Mouse (Mus musculus) MEL (cell line): Measurements from ENCODE around the gene Clic4. TPM values are rescaled to one million over a fixed set of nuclear protein-coding genes. Genes with fewer than 3 reads are reported as not detected.

Source experiments
- DNase-seq: peaks from one replicate; pipeline ENCODE4 v3.0.0; 2011; ENCODE audit warnings: low read depth, low spot score
- H3K27ac ChIP-seq: 2 replicates; pipeline ENCODE4 v1.5.1; 2012; ENCODE audit warnings: low read depth, mild to moderate bottlenecking, control low read depth, low read length, moderate library complexity; ENCODE audit not compliant: control insufficient read depth
- H3K27me3 ChIP-seq, 2 experiments: fragments of 150-350 bp in 1 of 2; sonication (generic) in 1 of 2; 2 replicates each; pipeline ENCODE4 v1.6.1; 2012; ENCODE audit warnings: low read length in 2 of 2, mild to moderate bottlenecking in 2 of 2, improper control_type of control experiment in 1 of 2, moderate library complexity in 1 of 2; ENCODE audit not compliant: insufficient read depth in 2 of 2, control insufficient read depth in 1 of 2
- H3K36me3 ChIP-seq, 2 experiments: 2 replicates each; pipeline ENCODE4 v1.6.1; 2012 to 2014; ENCODE audit warnings: low read length in 2 of 2, improper control_type of control experiment in 1 of 2, inconsistent platforms in 1 of 2, mild to moderate bottlenecking in 1 of 2; ENCODE audit not compliant: insufficient read depth in 2 of 2, control insufficient read depth in 1 of 2
- H3K4me1 ChIP-seq, 2 experiments: fragments of 150-350 bp in 1 of 2; sonication (generic) in 1 of 2; 2 replicates each; pipeline ENCODE4 v1.6.1; 2012; ENCODE audit warnings: low read length in 2 of 2, improper control_type of control experiment in 1 of 2, mild to moderate bottlenecking in 1 of 2; ENCODE audit not compliant: insufficient read depth in 2 of 2, control insufficient read depth in 1 of 2
- H3K4me3 ChIP-seq, 2 experiments: fragments of 150-350 bp in 1 of 2; sonication (generic) in 1 of 2; 2 replicates each; pipeline ENCODE4 v1.5.1; 2012; ENCODE audit warnings: low read depth in 2 of 2, low read length in 2 of 2, mild to moderate bottlenecking in 2 of 2, moderate library complexity in 2 of 2, control low read depth in 1 of 2, improper control_type of control experiment in 1 of 2; ENCODE audit not compliant: control insufficient read depth in 1 of 2, insufficient read depth in 1 of 2
- H3K79me2 ChIP-seq: 2 replicates; pipeline ENCODE4 v1.6.1; 2012; ENCODE audit warnings: mild to moderate bottlenecking, low read length, moderate library complexity; ENCODE audit not compliant: control insufficient read depth, poor library complexity, insufficient read depth
- H3K9ac ChIP-seq: 2 replicates; pipeline ENCODE4 v1.6.1; 2012; ENCODE audit warnings: low read depth, mild to moderate bottlenecking, control low read depth, low read length, moderate library complexity; ENCODE audit not compliant: control insufficient read depth, poor library complexity, severe bottlenecking
- H3K9me3 ChIP-seq: fragments of 150-350 bp; sonication (generic); replicated peaks from 2 replicates; pipeline ENCODE4 v1.6.1; 2012; ENCODE audit warnings: mild to moderate bottlenecking, low read length, improper control_type of control experiment, moderate library complexity; ENCODE audit not compliant: insufficient read depth
- CHD1 ChIP-seq: IDR thresholded peaks from 2 replicates; pipeline ENCODE4 v1.6.1; 2012; ENCODE audit warnings: low read depth, mild to moderate bottlenecking, inconsistent platforms, low read length, improper control_type of control experiment
- E2F4 ChIP-seq: IDR thresholded peaks from 2 replicates; pipeline ENCODE4 v1.6.1; 2011; ENCODE audit warnings: low read depth, low read length, improper control_type of control experiment, borderline replicate concordance
- ELF1 ChIP-seq: IDR thresholded peaks from 2 replicates; pipeline ENCODE4 v1.6.1; 2014; ENCODE audit warnings: low read depth, mild to moderate bottlenecking, inconsistent platforms, low read length, improper control_type of control experiment, moderate library complexity
- EP300 ChIP-seq, 2 experiments: IDR thresholded peaks; 2 replicates each; pipeline ENCODE4 v1.6.1; 2011; ENCODE audit warnings: improper control_type of control experiment in 2 of 2, low read length in 2 of 2, low read depth in 1 of 2, mild to moderate bottlenecking in 1 of 2
- ETS1 ChIP-seq: IDR thresholded peaks from 2 replicates; pipeline ENCODE4 v1.6.1; 2012; ENCODE audit warnings: low read depth, mild to moderate bottlenecking, inconsistent platforms, low read length, improper control_type of control experiment, moderate library complexity
- GABPA ChIP-seq: IDR thresholded peaks from 2 replicates; pipeline ENCODE4 v1.6.1; 2012; ENCODE audit warnings: low read depth, mild to moderate bottlenecking, inconsistent platforms, low read length, improper control_type of control experiment, moderate library complexity
- GATA1 ChIP-seq: IDR thresholded peaks from 2 replicates; pipeline ENCODE4 v1.6.1; 2011; ENCODE audit warnings: low read depth, low read length, improper control_type of control experiment
- JUND ChIP-seq: IDR thresholded peaks from 2 replicates; pipeline ENCODE4 v1.6.1; 2011; ENCODE audit warnings: low read depth, mild to moderate bottlenecking, improper control_type of control experiment, low read length
- MAX ChIP-seq: IDR thresholded peaks from 2 replicates; pipeline ENCODE4 v1.6.1; 2011; ENCODE audit warnings: low read length, improper control_type of control experiment
- MAZ ChIP-seq: IDR thresholded peaks from 2 replicates; pipeline ENCODE4 v1.6.1; 2012; ENCODE audit warnings: low read depth, mild to moderate bottlenecking, inconsistent platforms, low read length, improper control_type of control experiment
- MXI1 ChIP-seq: IDR thresholded peaks from 2 replicates; pipeline ENCODE4 v1.6.1; 2011; ENCODE audit warnings: mild to moderate bottlenecking, low read depth, low read length, improper control_type of control experiment
- MYB ChIP-seq: IDR thresholded peaks from 2 replicates; pipeline ENCODE4 v1.6.1; 2011; ENCODE audit warnings: mild to moderate bottlenecking, low read depth, low read length, improper control_type of control experiment
- MYC ChIP-seq: IDR thresholded peaks from 2 replicates; pipeline ENCODE4 v1.6.1; 2011; ENCODE audit warnings: low read depth, mild to moderate bottlenecking, low read length, improper control_type of control experiment, moderate library complexity
- NRF1 ChIP-seq: IDR thresholded peaks from 2 replicates; pipeline ENCODE4 v1.6.1; 2014; ENCODE audit warnings: low read depth, mild to moderate bottlenecking, inconsistent platforms, low read length, improper control_type of control experiment, moderate library complexity; ENCODE audit not compliant: poor library complexity, insufficient read depth, severe bottlenecking
- POLR2AphosphoS5 ChIP-seq: IDR thresholded peaks from 2 replicates; pipeline ENCODE4 v1.6.1; 2012; ENCODE audit warnings: low read depth, borderline replicate concordance, mild to moderate bottlenecking, inconsistent platforms, low read length, moderate library complexity, mixed read lengths
- RAD21 ChIP-seq: IDR thresholded peaks from 2 replicates; pipeline ENCODE4 v1.6.1; 2011; ENCODE audit warnings: mild to moderate bottlenecking, low read depth, low read length, improper control_type of control experiment
- RCOR1 ChIP-seq: IDR thresholded peaks from 2 replicates; pipeline ENCODE4 v1.6.1; 2012; ENCODE audit warnings: low read depth, mild to moderate bottlenecking, inconsistent platforms, low read length, improper control_type of control experiment
- SMC3 ChIP-seq: IDR thresholded peaks from 2 replicates; pipeline ENCODE4 v1.6.1; 2011; ENCODE audit warnings: low read depth, low read length, improper control_type of control experiment
- TCF12 ChIP-seq: IDR thresholded peaks from 2 replicates; pipeline ENCODE4 v1.6.1; 2014; ENCODE audit warnings: low read depth, mild to moderate bottlenecking, inconsistent platforms, low read length, improper control_type of control experiment, moderate library complexity
- UBTF ChIP-seq: IDR thresholded peaks from 2 replicates; pipeline ENCODE4 v1.6.1; 2012; ENCODE audit warnings: low read depth, mild to moderate bottlenecking, inconsistent platforms, low read length, improper control_type of control experiment, moderate library complexity, borderline replicate concordance; ENCODE audit not compliant: insufficient read depth
- ZKSCAN1 ChIP-seq: IDR thresholded peaks from 2 replicates; pipeline ENCODE4 v1.6.1; 2012; ENCODE audit warnings: low read depth, mild to moderate bottlenecking, inconsistent platforms, low read length, improper control_type of control experiment, moderate library complexity
- polyA plus RNA-seq, 2 experiments: library from polyadenylated mRNA; stranded (reverse) in 1 of 2; unstranded in 1 of 2; fragments of >175 nt in 1 of 2; fragments of >200 nt in 1 of 2; gene quantifications; 2 replicates each; pipeline versions ENCODE4 v1.2.1 to v1.2.4; 2012; ENCODE audit warnings: low replicate concordance in 2 of 2, low read depth in 1 of 2; ENCODE audit not compliant: insufficient read length in 2 of 2, insufficient read depth in 1 of 2, missing spikeins in 1 of 2
- total RNA-seq: library from RNA; depleted of rRNA; stranded (reverse); fragments of 300-350 nt; gene quantifications from 2 replicates; pipeline ENCODE4 v1.2.3, GENCODE M21; 2012

The Clic4 gene
- total and polyA plus RNA-seq, 3 experiments: 32.9 to 274 (median 83.8) TPM

- Histone ChIP-seq H3K79me2 (no peaks in the 10 kb centered on the region; the same call in 1 of the 2 replicates), H3K9ac (no peak overlapping the region), H3K27ac (no peak overlapping the region), H3K36me3 (peaks cover 0 to 3% of the 10 kb centered on the region in 2 experiments; a peak in 2 of 4 replicates), H3K4me3 (no peak overlapping the region), H3K9me3 (no peaks in the 10 kb centered on the region), H3K4me1 (peaks cover 0 to 16% of the 10 kb centered on the region in 2 experiments; a peak in 2 of 4 replicates), H3K27me3 (no peaks in the 10 kb centered on the region)
- no peak for DNase-seq
- no peak for TF ChIP-seq GABPA
- no peak for TF ChIP-seq JUND
- TF ChIP-seq MAZ: no peak
Measured at GRCm38 (mm10) chr4:135203279-135203678, 69.3 kb downstream of the Clic4 start.

GRCm38 (mm10) chr4:135201771-135202170, 70.8 kb downstream of the Clic4 start:
- Histone ChIP-seq H3K4me1 (peaks cover 0 to 14% of the 10 kb centered on the region in 2 experiments; a peak in 2 of 4 replicates), H3K9ac (no peak overlapping the region), H3K79me2 (no peaks in the 10 kb centered on the region; the same call in 1 of the 2 replicates), H3K27me3 (no peaks in the 10 kb centered on the region), H3K9me3 (no peaks in the 10 kb centered on the region), H3K36me3 (peaks cover 0 to 3% of the 10 kb centered on the region in 2 experiments; a peak in 2 of 4 replicates), H3K27ac (no peak overlapping the region), H3K4me3 (no peak overlapping the region)
- no peak for DNase-seq
- TF ChIP-seq EP300 (IDR thresholded peaks at IDR 0.05; ENCODE audit: low read depth in 1 of 2, low read length in 2 of 2) (no peak), UBTF (no peak), MAX (no peak), E2F4 (no peak), NRF1 (no peak), MXI1 (no peak), MYB (no peak), CHD1 (no peak), MAZ (no peak), GABPA (no peak), SMC3 (no peak)

- TF ChIP-seq ZKSCAN1: no peak
- TF ChIP-seq ELF1: no peak
- TF ChIP-seq MYC: no peak
- TF ChIP-seq POLR2AphosphoS5: no peak
- no peak for TF ChIP-seq MYB
- TF ChIP-seq RCOR1: no peak
- TF ChIP-seq GATA1: no peak
- TF ChIP-seq TCF12: no peak
- TF ChIP-seq RAD21: no peak
- no peak for TF ChIP-seq ETS1
- TF ChIP-seq, all 39 proteins: peak for 0
- Histone ChIP-seq H3K79me2 (no peaks in the 10 kb centered on the region), H3K9ac (no peak overlapping the region), H3K9me3 (no peaks in the 10 kb centered on the region), H3K4me3 (no peak overlapping the region), H3K27me3 (no peaks in the 10 kb centered on the region), H3K4me1 (no peaks in the 10 kb centered on the region), H3K36me3 (no peaks in the 10 kb centered on the region), H3K27ac (no peak overlapping the region)
- no peak for DNase-seq
Measured at GRCm38 (mm10) chr4:135197857-135198256, 74.8 kb downstream of the Clic4 start.
